Mouse (Mus musculus) myocyte (in vitro differentiated cells): ENCODE data around the gene Samd4. TPM values are rescaled to one million over a fixed set of nuclear protein-coding genes. Genes with fewer than 3 reads are reported as not detected.

Experiments
- H3K27me3 ChIP-seq: one replicate; pipeline ENCODE4 v1.6.1; 2011; ENCODE audit not compliant: control insufficient read depth, insufficient read depth, insufficient read length
- H3K36me3 ChIP-seq: one replicate; pipeline ENCODE4 v1.6.1; 2011; ENCODE audit not compliant: control insufficient read depth, insufficient read depth
- H3K4me2 ChIP-seq: one replicate; pipeline ENCODE4 v1.6.1; 2011; ENCODE audit warnings: low read depth, control low read depth
- H3K4me3 ChIP-seq: one replicate; pipeline ENCODE4 v1.5.1; 2011; ENCODE audit warnings: mild to moderate bottlenecking, control low read depth, moderate library complexity
- H3K79me2 ChIP-seq: one replicate; pipeline ENCODE4 v1.6.1; 2011; ENCODE audit not compliant: control insufficient read depth, insufficient read depth
- H3ac ChIP-seq: one replicate; pipeline ENCODE4 v1.6.1; 2011; ENCODE audit not compliant: control insufficient read depth, insufficient read length
- CEBPB ChIP-seq: IDR thresholded peaks from 2 replicates; pipeline ENCODE4 v1.6.1; 2011; ENCODE audit warnings: mild to moderate bottlenecking, moderate library complexity; ENCODE audit not compliant: poor library complexity, insufficient read depth, severe bottlenecking
- E2F4 ChIP-seq: IDR thresholded peaks from one replicate; pipeline ENCODE4 v1.6.1; 2011; ENCODE audit warnings: mild to moderate bottlenecking, control low read depth, moderate library complexity; ENCODE audit not compliant: insufficient read depth
- MAX ChIP-seq: IDR thresholded peaks from one replicate; pipeline ENCODE4 v1.6.1; 2011; ENCODE audit warnings: low read depth, mild to moderate bottlenecking, control low read depth
- MYOD1 ChIP-seq, 3 experiments: IDR thresholded peaks; one replicate each; pipeline ENCODE4 v1.6.1; 2011; ENCODE audit warnings: control low read depth in 2 of 3, low read depth in 2 of 3, mild to moderate bottlenecking in 2 of 3, moderate library complexity in 1 of 3; ENCODE audit not compliant: insufficient read length in 2 of 3, control insufficient read depth in 1 of 3
- MYOG ChIP-seq, 3 experiments: IDR thresholded peaks; one replicate each; pipeline ENCODE4 v1.6.1; 2011; ENCODE audit warnings: control low read depth in 2 of 3, low read depth in 2 of 3, mild to moderate bottlenecking in 2 of 3; ENCODE audit not compliant: insufficient read length in 2 of 3, control insufficient read depth in 1 of 3, insufficient read depth in 1 of 3
- POLR2A ChIP-seq: IDR thresholded peaks from one replicate; pipeline ENCODE4 v1.6.1; 2011; ENCODE audit warnings: low read depth, mild to moderate bottlenecking, control low read depth, moderate library complexity; ENCODE audit not compliant: insufficient read length
- POLR2AphosphoS2 ChIP-seq: IDR thresholded peaks from one replicate; pipeline ENCODE4 v1.6.1; 2011; ENCODE audit warnings: low read depth, control low read depth; ENCODE audit not compliant: insufficient read length
- REST ChIP-seq: IDR thresholded peaks from one replicate; pipeline ENCODE4 v1.6.1; 2011; ENCODE audit warnings: mild to moderate bottlenecking, control low read depth, moderate library complexity; ENCODE audit not compliant: insufficient read depth, insufficient read length
- SRF ChIP-seq: IDR thresholded peaks from one replicate; pipeline ENCODE4 v1.6.1; 2011; ENCODE audit warnings: low read depth; ENCODE audit not compliant: control insufficient read depth, insufficient read length
- TCF12 ChIP-seq: IDR thresholded peaks from one replicate; pipeline ENCODE4 v1.6.1; 2011; ENCODE audit warnings: mild to moderate bottlenecking, control low read depth; ENCODE audit not compliant: poor library complexity, insufficient read depth, severe bottlenecking
- TCF3 ChIP-seq: IDR thresholded peaks from one replicate; pipeline ENCODE4 v1.6.1; 2011; ENCODE audit warnings: low read depth, control low read depth; ENCODE audit not compliant: insufficient read length
- USF1 ChIP-seq: IDR thresholded peaks from one replicate; pipeline ENCODE4 v1.6.1; 2011; ENCODE audit warnings: low read depth, mild to moderate bottlenecking, control low read depth, moderate library complexity
- polyA plus RNA-seq: library from polyadenylated mRNA; unstranded; fragments of >200 nt; fragmentation: generic; extraction: Trizol; gene quantifications from one replicate; pipeline ENCODE4 v1.2.1, GENCODE M21; 2012; ENCODE audit warnings: missing spikeins

The Samd4 gene
- polyA plus RNA-seq, 1 experiment, result 15.7 TPM

- peaks cover 17% of the 10 kb centered on the region for H3K36me3 ChIP-seq
- H3K27me3 ChIP-seq, result no peaks in the 10 kb centered on the region
- no peak for TF ChIP-seq USF1
- TF ChIP-seq REST, result no peak
- TF ChIP-seq POLR2AphosphoS2, result no peak
- no peak for TF ChIP-seq CEBPB
- no peak for TF ChIP-seq SRF
- H3K79me2 ChIP-seq, result no peaks in the 10 kb centered on the region
- no peak overlapping the region for H3K4me3 ChIP-seq
- no peak overlapping the region for H3K4me2 ChIP-seq
- H3ac ChIP-seq, result no peak overlapping the region
Measured at GRCm38 (mm10) chr14:47084686-47085085, 202.0 kb downstream of the Samd4 start.

- TF ChIP-seq POLR2A (no peak), POLR2AphosphoS2 (no peak), MYOG (IDR thresholded peaks at IDR 0.05; ENCODE audit: control insufficient read depth in 1 of 3, insufficient read depth in 1 of 3, insufficient read length in 2 of 3, low read depth in 2 of 3) (no peak), CEBPB (no peak), TCF12 (no peak), MYOD1 (IDR thresholded peaks at IDR 0.05; ENCODE audit: control insufficient read depth in 1 of 3, insufficient read length in 2 of 3, low read depth in 2 of 3) (no peak), REST (no peak), MAX (no peak), TCF3 (no peak), E2F4 (no peak), USF1 (no peak), SRF (no peak)
- Histone ChIP-seq H3ac (no peak overlapping the region), H3K4me2 (no peak overlapping the region), H3K27me3 (no peaks in the 10 kb centered on the region), H3K79me2 (no peaks in the 10 kb centered on the region), H3K4me3 (no peak overlapping the region), H3K36me3 (peaks cover 19% of the 10 kb centered on the region)
Measured at GRCm38 (mm10) chr14:47086123-47086522, 203.5 kb downstream of the Samd4 start.

- no peaks in the 10 kb centered on the region for H3K27me3 ChIP-seq
- H3K4me2 ChIP-seq, result peak overlapping the region; percentile 58
- H3K36me3 ChIP-seq, result peaks cover 22% of the 10 kb centered on the region
- H3K79me2 ChIP-seq, result no peaks in the 10 kb centered on the region
- H3ac ChIP-seq, result no peak overlapping the region
- no peak overlapping the region for H3K4me3 ChIP-seq
- TF ChIP-seq TCF3 (no peak), SRF (no peak), MYOD1 (IDR thresholded peaks at IDR 0.05; ENCODE audit: control insufficient read depth in 1 of 3, insufficient read length in 2 of 3, low read depth in 2 of 3) (no peak), REST (no peak)
Measured at GRCm38 (mm10) chr14:47086743-47087142, 204.1 kb downstream of the Samd4 start.

- peaks cover 23% of the 10 kb centered on the region for H3K36me3 ChIP-seq
- no peaks in the 10 kb centered on the region for H3K79me2 ChIP-seq
- H3K27me3 ChIP-seq, result no peaks in the 10 kb centered on the region
- TF ChIP-seq POLR2A (no peak), MYOD1 (IDR thresholded peaks at IDR 0.05; ENCODE audit: control insufficient read depth in 1 of 3, insufficient read length in 2 of 3, low read depth in 2 of 3) (no peak), TCF12 (no peak), POLR2AphosphoS2 (no peak), USF1 (no peak)
- no peak overlapping the region for H3K4me3 ChIP-seq
- H3ac ChIP-seq, result no peak overlapping the region
- peak overlapping the region; percentile 58 for H3K4me2 ChIP-seq
Measured at GRCm38 (mm10) chr14:47087182-47087581, 204.5 kb downstream of the Samd4 start.

GRCm38 (mm10) chr14:47087669-47088250 lies 205.1 kb downstream of the Samd4 start:
- Histone ChIP-seq H3K4me3 (no peak overlapping the region), H3K4me2 (no peak overlapping the region), H3K79me2 (no peaks in the 10 kb centered on the region), H3K27me3 (no peaks in the 10 kb centered on the region), H3K36me3 (peaks cover 23% of the 10 kb centered on the region), H3ac (no peak overlapping the region)
- TF ChIP-seq E2F4 (no peak), MYOG (IDR thresholded peaks at IDR 0.05; ENCODE audit: control insufficient read depth in 1 of 3, insufficient read depth in 1 of 3, insufficient read length in 2 of 3, low read depth in 2 of 3) (no peak), CEBPB (no peak), MYOD1 (IDR thresholded peaks at IDR 0.05; ENCODE audit: control insufficient read depth in 1 of 3, insufficient read length in 2 of 3, low read depth in 2 of 3) (no peak), POLR2A (no peak), SRF (no peak), POLR2AphosphoS2 (no peak), TCF12 (no peak), MAX (no peak)
